Mouse (Mus musculus) ES-E14 (cell line): Measurements from ENCODE around the gene Casp7. TPM values are rescaled to one million over a fixed set of nuclear protein-coding genes. Genes with fewer than 3 reads are reported as not detected.

Source experiments
- DNase-seq: peaks from one replicate; pipeline ENCODE4 v3.0.0-alpha.2; 2013; ENCODE audit warnings: low read depth, low spot score
- H3K27ac ChIP-seq: 2 replicates; pipeline ENCODE4 v1.5.1; 2012; ENCODE audit warnings: low read depth, mild to moderate bottlenecking, low read length, moderate library complexity, mixed read lengths; ENCODE audit not compliant: poor library complexity, insufficient read depth, severe bottlenecking
- H3K36me3 ChIP-seq: 2 replicates; pipeline ENCODE4 v1.6.1; 2012; ENCODE audit warnings: mild to moderate bottlenecking, low read length, moderate library complexity, mixed read lengths; ENCODE audit not compliant: control insufficient read depth, poor library complexity, insufficient read depth, severe bottlenecking
- H3K4me1 ChIP-seq, 2 experiments: fragments of 150-350 bp in 1 of 2; sonication (generic) in 1 of 2; 2 replicates each; pipeline ENCODE4 v1.6.1; 2012; ENCODE audit warnings: low read length in 2 of 2, mild to moderate bottlenecking in 1 of 2, mixed read lengths in 1 of 2; ENCODE audit not compliant: control insufficient read depth in 2 of 2, insufficient read depth in 2 of 2, poor library complexity in 1 of 2
- H3K4me3 ChIP-seq, 2 experiments: fragments of 150-350 bp in 1 of 2; sonication (generic) in 1 of 2; 2 replicates each; pipeline ENCODE4 v1.5.1; 2012; ENCODE audit warnings: low read length in 2 of 2, low read depth in 1 of 2, mild to moderate bottlenecking in 1 of 2, mixed read lengths in 1 of 2; ENCODE audit not compliant: insufficient read depth in 1 of 2, poor library complexity in 1 of 2, severe bottlenecking in 1 of 2
- H3K9ac ChIP-seq: 2 replicates; pipeline ENCODE4 v1.6.1; 2012; ENCODE audit warnings: low read depth, mild to moderate bottlenecking, low read length, mixed read lengths; ENCODE audit not compliant: poor library complexity, insufficient read depth, severe bottlenecking
- H3K9me3 ChIP-seq: fragments of 150-350 bp; sonication (generic); 2 replicates; pipeline ENCODE4 v1.6.1; 2012; ENCODE audit warnings: low read depth, mild to moderate bottlenecking, low read length; ENCODE audit not compliant: control insufficient read depth, insufficient read depth
- CHD2 ChIP-seq: IDR thresholded peaks from 2 replicates; pipeline ENCODE4 v1.6.1; 2014; ENCODE audit warnings: mild to moderate bottlenecking, low read depth, low read length, inconsistent platforms
- HCFC1 ChIP-seq: IDR thresholded peaks from 2 replicates; pipeline ENCODE4 v1.6.1; 2012; ENCODE audit warnings: low read length, inconsistent platforms, borderline replicate concordance; ENCODE audit not compliant: insufficient read depth
- MAFK ChIP-seq: IDR thresholded peaks from 2 replicates; pipeline ENCODE4 v1.6.1; 2014; ENCODE audit warnings: mild to moderate bottlenecking, low read depth, low read length, inconsistent platforms; ENCODE audit not compliant: insufficient read depth
- ZC3H11A ChIP-seq: IDR thresholded peaks from 2 replicates; pipeline ENCODE4 v1.6.1; 2012; ENCODE audit warnings: low read depth, mild to moderate bottlenecking, inconsistent platforms, low read length, borderline replicate concordance
- ZNF384 ChIP-seq: IDR thresholded peaks from 2 replicates; pipeline ENCODE4 v1.6.1; 2012; ENCODE audit warnings: low read depth, low read length, inconsistent platforms
- in situ Hi-C, 2 experiments: fragments of 600-800 bp; cut with MboI; formaldehyde crosslinking; loops; one replicate each; pipeline ENCODE4 v1.15.1; 2025; ENCODE audit warnings: low sequenced_read_pairs in 2 of 2, inconsistent platforms in 1 of 2; ENCODE audit not compliant: unreplicated experiment in 2 of 2
- total RNA-seq: library from RNA; depleted of rRNA; stranded (reverse); fragments of 300-350 nt; gene quantifications from 2 replicates; pipeline ENCODE4 v1.2.3, GENCODE M21; 2012

Casp7 gene
- total RNA-seq, 1 experiment = 7.1 TPM

DNA sequence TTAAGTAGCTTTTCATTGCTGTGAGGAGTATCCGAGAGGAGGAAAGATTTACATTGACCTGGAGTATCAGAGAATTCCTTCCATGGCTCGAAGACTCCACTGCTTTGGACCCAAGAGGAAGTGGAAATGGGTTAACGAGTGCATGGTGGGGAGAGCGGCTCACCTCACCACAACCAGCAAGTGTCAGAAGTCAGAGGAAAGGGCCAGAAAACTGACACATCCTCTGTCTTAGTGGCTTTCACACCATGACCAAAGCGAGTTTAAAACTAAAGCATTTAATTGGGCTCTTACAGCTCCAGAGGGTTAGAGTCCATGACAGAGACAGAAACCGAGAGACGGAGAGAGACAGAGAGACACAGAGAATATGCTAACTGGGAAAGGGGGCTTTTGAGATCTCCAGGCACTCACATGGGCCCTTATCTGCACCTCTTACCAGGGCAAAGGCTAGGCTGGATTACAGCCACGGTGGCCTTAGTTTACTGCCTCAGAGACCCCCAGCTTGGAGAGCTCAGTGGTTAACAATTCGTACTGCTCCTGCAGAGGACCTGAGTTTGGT, 3.5 kb upstream of the Casp7 start:
- Histone ChIP-seq H3K9me3 (no peaks in the 10 kb centered on the region), H3K36me3 (no peaks in the 10 kb centered on the region), H3K9ac (no peak overlapping the region), H3K27ac (no peak overlapping the region), H3K4me3 (no peak overlapping the region), H3K4me1 (peaks cover 0 to 2% of the 10 kb centered on the region in 2 experiments; a peak in 1 of 4 replicates)
- in situ Hi-C loops = no loop called here
- TF ChIP-seq HCFC1 (no peak), ZNF384 (no peak), MAFK (no peak), CHD2 (no peak), ZC3H11A (no peak)
- DNase-seq = no peak

DNA sequence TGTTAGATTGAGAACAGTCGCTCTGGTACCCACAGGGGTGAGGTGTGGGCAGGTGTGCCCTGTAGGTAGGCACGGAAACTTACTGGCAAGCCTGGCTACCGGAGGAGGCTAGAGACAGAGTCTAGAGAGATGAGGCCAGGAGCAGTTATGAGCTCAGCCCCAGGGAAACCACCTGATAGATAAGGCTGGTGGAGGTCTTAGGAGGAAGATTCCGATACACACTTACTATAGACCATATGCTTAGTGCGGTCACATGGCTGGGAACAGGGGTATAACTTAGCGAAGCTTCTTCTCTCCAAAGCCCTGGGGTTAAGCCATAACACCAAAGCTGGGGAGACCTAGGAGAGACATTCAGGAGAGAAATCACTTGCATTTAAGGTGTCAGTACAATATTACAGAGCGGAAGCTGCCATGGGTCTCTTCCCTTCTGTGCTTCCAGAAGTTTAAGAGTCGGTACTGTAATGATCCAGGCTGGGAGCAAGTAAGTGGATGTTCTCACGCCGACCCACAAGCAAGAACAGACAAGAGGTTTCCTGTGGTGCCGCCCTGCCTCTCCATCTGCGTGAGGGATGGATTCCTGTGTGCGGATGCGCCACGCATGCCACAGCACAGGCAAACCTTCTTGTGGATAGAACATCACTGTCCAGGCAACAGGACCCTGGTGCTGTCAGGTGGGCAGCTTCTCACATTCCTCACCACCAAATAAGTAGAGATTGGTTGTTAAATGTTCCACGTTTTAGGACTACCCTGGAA, 1.6 kb upstream of the Casp7 start:
- DNase-seq = no peak
- peaks cover 0 to 2% of the 10 kb centered on the region in 2 experiments; a peak in 1 of 4 replicates for H3K4me1 ChIP-seq
- in situ Hi-C loops = no loop called here
- no peak overlapping the region for H3K27ac ChIP-seq
- H3K9ac ChIP-seq = no peak overlapping the region
- H3K9me3 ChIP-seq = no peaks in the 10 kb centered on the region
- H3K36me3 ChIP-seq = no peaks in the 10 kb centered on the region
- H3K4me3 ChIP-seq = no peak overlapping the region
- no peak for TF ChIP-seq ZC3H11A
- no peak for TF ChIP-seq MAFK
- no peak for TF ChIP-seq CHD2
- no peak for TF ChIP-seq ZNF384
- TF ChIP-seq HCFC1 = no peak

DNA sequence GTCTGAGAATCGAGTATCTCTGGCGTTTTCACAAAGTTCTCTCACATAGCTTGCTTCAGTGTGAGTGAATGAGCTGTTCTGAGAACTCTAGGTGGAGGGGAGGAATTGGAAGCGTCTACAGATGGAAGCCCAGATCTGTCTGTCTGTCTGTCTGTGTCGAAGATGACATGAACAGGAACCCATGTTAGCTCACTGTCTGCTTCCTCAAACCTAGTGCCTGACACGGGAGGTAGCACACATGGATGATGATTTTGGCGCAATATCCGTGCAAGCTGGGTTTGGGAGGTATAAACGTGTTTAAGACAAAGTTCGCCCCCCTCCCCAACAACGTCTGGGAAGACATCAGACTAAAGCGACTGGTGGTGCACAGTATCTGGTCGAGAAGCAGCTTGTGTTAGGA, 702 bp upstream of the Casp7 start:
- H3K36me3 ChIP-seq = no peaks in the 10 kb centered on the region
- TF ChIP-seq MAFK (no peak), CHD2 (no peak), HCFC1 (no peak), ZNF384 (no peak), ZC3H11A (no peak)
- no peak overlapping the region for H3K27ac ChIP-seq
- H3K9ac ChIP-seq = no peak overlapping the region
- peaks cover 0 to 2% of the 10 kb centered on the region in 2 experiments; a peak in 1 of 4 replicates for H3K4me1 ChIP-seq
- DNase-seq = no peak
- H3K9me3 ChIP-seq = no peaks in the 10 kb centered on the region
- H3K4me3 ChIP-seq = peak overlapping the region in 1 of 2 experiments; percentile 58; a peak in 2 of 4 replicates
- in situ Hi-C loops = no loop called here

DNA sequence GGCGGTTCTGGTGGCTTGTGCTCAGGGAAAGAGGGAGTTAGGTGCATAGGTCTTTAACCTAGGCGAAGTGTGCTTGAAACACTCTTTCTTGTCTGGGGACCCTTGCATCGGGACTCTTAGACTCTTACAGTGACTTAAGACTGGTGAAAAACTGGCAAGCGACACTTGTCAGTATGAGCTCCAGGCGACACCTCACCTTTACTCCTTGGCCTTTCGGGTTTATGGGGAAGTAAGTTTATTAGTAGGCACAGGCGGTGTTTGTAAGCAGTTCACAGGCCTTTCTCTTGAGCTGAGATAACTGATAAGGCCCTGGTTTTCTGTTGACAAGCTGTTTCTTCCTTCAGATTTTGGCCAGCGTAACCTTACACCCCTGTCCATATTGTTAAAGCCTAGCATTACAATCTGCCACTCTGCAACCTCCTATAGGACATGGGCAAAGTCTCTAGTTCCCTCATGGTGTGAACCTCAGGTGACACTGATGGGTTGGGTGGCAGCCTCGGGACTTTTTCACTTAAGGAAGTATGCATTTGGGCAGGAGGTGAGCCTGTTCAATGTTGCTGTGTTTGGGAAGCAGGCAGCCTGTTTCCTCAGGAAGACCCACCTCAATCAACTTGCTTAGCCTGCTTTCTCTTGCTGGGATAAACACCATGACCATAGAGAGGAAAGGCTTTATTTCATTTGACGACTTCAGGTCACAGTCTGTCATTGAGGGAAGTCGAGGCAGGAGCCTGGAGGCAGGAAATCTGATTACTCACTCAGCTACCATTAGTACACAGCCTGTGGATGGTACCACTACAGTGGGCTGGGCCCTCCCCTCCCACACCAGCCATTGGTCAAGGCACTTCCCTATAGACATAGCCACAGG, 966 bp downstream of the Casp7 start:
- no peaks in the 10 kb centered on the region for H3K9me3 ChIP-seq
- no peak overlapping the region for H3K27ac ChIP-seq
- in situ Hi-C loops = no loop called here
- no peaks in the 10 kb centered on the region for H3K36me3 ChIP-seq
- no peak for DNase-seq
- peaks cover 0 to 2% of the 10 kb centered on the region in 2 experiments; a peak in 1 of 4 replicates for H3K4me1 ChIP-seq
- peak overlapping the region; percentile 27 for H3K9ac ChIP-seq
- TF ChIP-seq ZNF384 (no peak), CHD2 (no peak), HCFC1 (no peak), MAFK (no peak), ZC3H11A (no peak)
- peak overlapping the region; percentile 50 to 64 for H3K4me3 ChIP-seq
